Mouse (Mus musculus) heart, postnatal 0 days (tissue): ENCODE measurements around the gene Sema3c. TPM values are rescaled to one million over a fixed set of nuclear protein-coding genes. Genes with fewer than 3 reads are reported as not detected.

Experiments
- ATAC-seq: fragments of 200-750 bp; cut with Nextera tagmentation; 2 replicates; pipeline ENCODE4 v1.8.0; 2017; ENCODE audit warnings: low read depth, moderate number of reproducible peaks, moderate library complexity; ENCODE audit not compliant: insufficient read depth
- DNase-seq: peaks from one replicate; pipeline ENCODE4 v3.0.0-alpha.2; 2016; ENCODE audit warnings: low spot score
- H3K27ac ChIP-seq: fragments of 300-500 bp; sonication (generic); 2 replicates; pipeline ENCODE4 v1.5.1; 2014; ENCODE audit warnings: low read depth, mild to moderate bottlenecking
- H3K27me3 ChIP-seq: fragments of 300-500 bp; sonication (generic); 2 replicates; pipeline ENCODE4 v1.6.1; 2014; ENCODE audit warnings: low read length, mixed read lengths; ENCODE audit not compliant: control insufficient read depth, insufficient read depth
- H3K36me3 ChIP-seq: fragments of 300-500 bp; sonication (generic); replicated peaks from 2 replicates; pipeline ENCODE4 v1.6.1; 2014; ENCODE audit warnings: low read length, mixed read lengths; ENCODE audit not compliant: control insufficient read depth, insufficient read depth
- H3K4me1 ChIP-seq: fragments of 300-500 bp; sonication (generic); 2 replicates; pipeline ENCODE4 v1.6.1; 2014; ENCODE audit warnings: antibody characterized with exemption; ENCODE audit not compliant: control insufficient read depth, insufficient read depth
- H3K4me2 ChIP-seq: fragments of 300-500 bp; sonication (generic); 2 replicates; pipeline ENCODE4 v1.6.1; 2014; ENCODE audit warnings: low read depth, mild to moderate bottlenecking, low read length, moderate library complexity
- H3K4me3 ChIP-seq: fragments of 300-500 bp; sonication (generic); 2 replicates; pipeline ENCODE4 v1.5.1; 2014; ENCODE audit warnings: low read depth, low read length
- H3K9ac ChIP-seq: fragments of 300-500 bp; sonication (generic); replicated peaks from 2 replicates; pipeline ENCODE4 v1.6.1; 2014; ENCODE audit warnings: low read depth, low read length, mixed read lengths
- H3K9me3 ChIP-seq: fragments of 300-500 bp; sonication (generic); replicated peaks from 2 replicates; pipeline ENCODE4 v1.6.1; 2016; ENCODE audit warnings: low read length; ENCODE audit not compliant: control insufficient read depth
- CTCF ChIP-seq: IDR thresholded peaks from 2 replicates; pipeline ENCODE4 v1.5.1; 2016; ENCODE audit warnings: antibody characterized with exemption, control low read depth, low read depth
- EP300 ChIP-seq: IDR thresholded peaks from 2 replicates; pipeline ENCODE4 v1.6.1; 2016; ENCODE audit warnings: antibody characterized with exemption, low read depth
- WGBS: fragments of 180-500 bp; shearing (Covaris S2); extraction: QIAGEN DNeasy Blood & Tissue Kit; methylation state at CpG from one replicate; pipeline ENCODE4 v1.1.7; 2014; 5-methylcytosine and 5-hydroxymethylcytosine counted together
- polyA plus RNA-seq: library from polyadenylated mRNA; unstranded; fragments of >200 nt; fragmentation: Nextera tagmentation; extraction: Ambion mirVana; gene quantifications from 2 replicates; pipeline ENCODE4 v1.2.1, GENCODE M21; 2015
- total RNA-seq: library from RNA; depleted of rRNA; stranded (reverse); fragments of >200 nt; gene quantifications from 2 replicates; pipeline ENCODE4 v1.2.3, GENCODE M21; 2014; ENCODE audit warnings: low replicate concordance

Sema3c gene
- total and polyA plus RNA-seq, 2 experiments from 2014 or later, result 4.8 to 31.3 TPM

GRCm38 (mm10) chr5:17695366-17695765 is 121.3 kb downstream of the Sema3c start:
- 72% methylated on average over 2 of the region's 2 CpGs for WGBS
- H3K4me1 ChIP-seq, result 0 out of 2 replicates have a peak, but pooled peaks cover 3% of the 10 kb centered on the region
- no peak for DNase-seq
- H3K4me2 ChIP-seq, result no peak overlapping the region
- H3K9ac ChIP-seq, result no peak overlapping the region
- H3K9me3 ChIP-seq, result no peaks in the 10 kb centered on the region
- ATAC-seq, result no peak
- H3K27me3 ChIP-seq, result no peaks in the 10 kb centered on the region
- H3K27ac ChIP-seq, result no peak overlapping the region
- H3K4me3 ChIP-seq, result no peak overlapping the region
- no peak for TF ChIP-seq CTCF
- TF ChIP-seq EP300, result no peak
- H3K36me3 ChIP-seq, result no peaks in the 10 kb centered on the region

- Histone ChIP-seq H3K36me3 (no peaks in the 10 kb centered on the region), H3K9me3 (no peaks in the 10 kb centered on the region), H3K4me2 (no peak overlapping the region), H3K4me1 (0 out of 2 replicates have a peak, but pooled peaks cover 3% of the 10 kb centered on the region), H3K27ac (no peak overlapping the region), H3K27me3 (no peaks in the 10 kb centered on the region), H3K4me3 (no peak overlapping the region), H3K9ac (no peak overlapping the region)
- ATAC-seq, result no peak
- DNase-seq, result no peak
- TF ChIP-seq CTCF (no peak), EP300 (no peak)
- WGBS, result 60% methylated on average over 2 of the region's 2 CpGs
Measured at GRCm38 (mm10) chr5:17698905-17699304, 124.8 kb downstream of the Sema3c start.

GRCm38 (mm10) chr5:17704160-17704559 is 130.1 kb downstream of the Sema3c start:
- DNase-seq (no peak), ATAC-seq (no peak)
- 79% methylated on average over 3 of the region's 3 CpGs for WGBS
- Histone ChIP-seq H3K27me3 (no peaks in the 10 kb centered on the region), H3K4me3 (no peak overlapping the region), H3K4me2 (no peak overlapping the region), H3K9ac (no peak overlapping the region), H3K27ac (no peak overlapping the region), H3K36me3 (no peaks in the 10 kb centered on the region), H3K4me1 (no peaks in the 10 kb centered on the region), H3K9me3 (no peaks in the 10 kb centered on the region)
- TF ChIP-seq EP300, result no peak
- TF ChIP-seq CTCF, result no peak

GRCm38 (mm10) chr5:17707086-17707485 is 133.0 kb downstream of the Sema3c start:
- no peak for ATAC-seq
- H3K27ac ChIP-seq, result no peak overlapping the region
- no peak for TF ChIP-seq EP300
- no peak for TF ChIP-seq CTCF
- no peak for DNase-seq
- H3K9ac ChIP-seq, result no peak overlapping the region
- H3K27me3 ChIP-seq, result no peaks in the 10 kb centered on the region
- no peaks in the 10 kb centered on the region for H3K9me3 ChIP-seq
- no peak overlapping the region for H3K4me2 ChIP-seq
- H3K36me3 ChIP-seq, result no peaks in the 10 kb centered on the region
- H3K4me1 ChIP-seq, result no peaks in the 10 kb centered on the region
- WGBS, result 57% methylated on average over 3 of the region's 3 CpGs
- H3K4me3 ChIP-seq, result no peak overlapping the region

- Histone ChIP-seq H3K9me3 (no peaks in the 10 kb centered on the region), H3K27ac (no peak overlapping the region), H3K4me2 (no peak overlapping the region), H3K27me3 (no peaks in the 10 kb centered on the region), H3K4me3 (no peak overlapping the region), H3K36me3 (no peaks in the 10 kb centered on the region), H3K9ac (no peak overlapping the region), H3K4me1 (no peaks in the 10 kb centered on the region)
- no peak for ATAC-seq
- TF ChIP-seq EP300, result no peak
- 81% methylated on average over 4 of the region's 4 CpGs for WGBS
- no peak for DNase-seq
Measured at GRCm38 (mm10) chr5:17712374-17712773, 138.3 kb downstream of the Sema3c start.

- H3K27ac ChIP-seq, result no peak overlapping the region
- H3K4me1 ChIP-seq, result no peaks in the 10 kb centered on the region
- ATAC-seq, result no peak
- no peaks in the 10 kb centered on the region for H3K27me3 ChIP-seq
- H3K4me3 ChIP-seq, result no peak overlapping the region
- no peaks in the 10 kb centered on the region for H3K9me3 ChIP-seq
- TF ChIP-seq CTCF (no peak), EP300 (no peak)
- WGBS, result 80% methylated on average over 1 of the region's 1 CpGs
- no peak overlapping the region for H3K9ac ChIP-seq
- DNase-seq, result no peak
- no peaks in the 10 kb centered on the region for H3K36me3 ChIP-seq
- H3K4me2 ChIP-seq, result no peak overlapping the region
Measured at GRCm38 (mm10) chr5:17715206-17715605, 141.1 kb downstream of the Sema3c start.
